Mouse (Mus musculus) gastrocnemius, postnatal 10 days (tissue): Measurements from ENCODE around the gene Mettl2. TPM values are rescaled to one million over a fixed set of nuclear protein-coding genes. Genes with fewer than 3 reads are reported as not detected.

Source experiments
- total RNA-seq, 2 experiments: library from RNA; stranded (reverse); gene quantifications; 2 replicates each; pipeline ENCODE4 v1.2.3; 2021

Gene Mettl2
- total RNA-seq, 2 experiments from 2014 or later: 11.7 to 12.6 TPM

Other genes starting within 250 kb of the Mettl2 start
- gene Efcab3, start 62.8 kb upstream of the Mettl2 start, total RNA-seq: not detected
- gene Gm10842, start 20.5 kb downstream of the Mettl2 start, total RNA-seq: not detected
- gene Tlk2, start 52.4 kb downstream of the Mettl2 start, total RNA-seq: 10 to 100 TPM; 39.6 to 48.6 TPM
- gene Mrc2, start 166.2 kb downstream of the Mettl2 start, total RNA-seq: 10 to 100 TPM; 42.2 to 70.8 TPM